8 mouse cellular contexts compared by ENCODE assay signal in the genomic region with DNA sequence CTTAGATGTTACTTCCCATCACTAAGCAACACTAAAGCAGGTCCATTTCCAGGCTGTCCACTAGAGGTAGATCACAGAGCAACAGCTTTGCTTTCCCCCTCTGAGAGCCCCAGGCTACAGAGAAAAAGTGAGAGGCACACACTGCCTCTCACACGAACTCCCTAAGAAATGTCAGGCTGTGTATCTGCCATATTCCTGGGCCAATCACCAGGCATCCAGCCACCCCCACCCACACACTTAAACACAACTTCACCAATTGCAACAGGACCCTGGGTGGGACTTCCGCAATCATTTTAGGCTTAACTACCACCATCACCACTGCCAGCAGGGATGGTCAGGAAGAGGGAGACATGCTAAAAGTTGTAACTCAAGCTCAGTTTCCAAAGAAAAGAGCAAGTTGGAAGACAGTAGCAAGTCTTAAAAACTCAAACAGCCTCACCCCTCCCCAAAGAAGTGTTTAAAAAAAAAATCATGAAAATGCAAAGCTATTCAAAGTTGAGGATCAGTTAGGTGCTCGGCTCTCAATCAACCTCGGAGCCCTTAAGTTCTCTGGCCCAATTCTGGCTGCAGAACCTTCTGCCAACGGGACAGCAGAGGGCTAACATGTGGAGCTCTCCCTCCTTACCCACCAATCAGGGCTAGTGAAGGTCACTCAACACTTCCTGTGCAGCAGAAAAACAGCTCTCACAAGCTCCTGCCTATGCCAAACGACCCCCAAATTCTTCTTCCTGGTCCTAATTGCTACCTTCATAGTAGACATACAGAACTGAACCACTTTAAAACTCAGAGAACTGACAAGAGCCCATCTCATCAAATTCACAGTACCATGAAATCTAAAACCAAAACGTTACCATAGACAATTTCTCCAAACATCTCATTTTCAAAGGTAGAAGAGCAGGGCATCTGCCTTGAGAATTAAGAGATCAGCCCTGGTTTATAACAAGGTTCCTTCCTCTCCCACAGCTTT. TPM values are rescaled to one million over a fixed set of nuclear protein-coding genes. Genes with fewer than 3 reads are reported as not detected.
A peak's percentile ranks its signal among the peaks of the same experiment; 100 is the strongest.
DNase-seq lines count a peak whose midpoint lies in the region; ATAC-seq and TF ChIP-seq lines count a peak whose summit lies in the region.

No protein-coding gene starts in this region.

- in situ Hi-C loops in ES-E14 (cut with MboI; ENCODE audit: low sequenced_read_pairs in 2 of 2, unreplicated experiment in 2 of 2) = no loop called here

- intact Hi-C loops in heart, postnatal 25 days (cut with DNase I) = loop anchor here (5.0 to 10.0 kb wide), 2 partner anchors 89 to 421 kb away; no protein-coding TSS in a partner anchor

- peak; percentile 60 for DNase-seq in ES-E14 (ENCODE audit: low read depth, low spot score)
- peak; percentile 77 for DNase-seq in c-Kit-positive CD71-positive TER-119-negative erythroid progenitor cells, embryonic 14.5 days (ENCODE audit: low read depth)
- peak; percentile 72 for DNase-seq in heart, postnatal 25 days (ENCODE audit: low spot score)
- peak; percentile 66 to 83 for DNase-seq in layer of hippocampus, adult 18-20 months (ENCODE audit: low spot score in 2 of 2)
- peak; percentile 61 for DNase-seq in lung, adult 2 months
- peak; percentile 76 for DNase-seq in thymus, postnatal 14 days

- peak overlapping the region; percentile 93 for H3K4me2 ChIP-seq in forebrain, embryonic 15.5 days (replicated peaks)

- no peak for TF ChIP-seq CTCF in lung, adult 2 months (IDR thresholded peaks at IDR 0.05; ENCODE audit: insufficient read depth, low read length)

- no peaks in the 10 kb centered on the region for H3K9me3 ChIP-seq in ES-E14 (ENCODE audit: control insufficient read depth, insufficient read depth, low read depth, low read length)
- no peaks in the 10 kb centered on the region for H3K9me3 ChIP-seq in forebrain, embryonic 15.5 days

- H3K4me3 ChIP-seq in ES-E14 (ENCODE audit: insufficient read depth in 1 of 2, low read depth in 1 of 2, low read length in 2 of 2, poor library complexity in 1 of 2, severe bottlenecking in 1 of 2) = peak overlapping the region; percentile 90 to 96
- peak overlapping the region; percentile 96 for H3K4me3 ChIP-seq in forebrain, embryonic 15.5 days
- peak overlapping the region; percentile 71 for H3K4me3 ChIP-seq in lung, adult 2 months (replicated peaks; ENCODE audit: extremely low read depth, low read depth, low read length)

- no peak overlapping the region for H3K27ac ChIP-seq in ES-E14 (ENCODE audit: insufficient read depth, low read depth, low read length, poor library complexity, severe bottlenecking)
- peak overlapping the region; percentile 99 for H3K27ac ChIP-seq in forebrain, embryonic 15.5 days (replicated peaks)

- 13% methylated on average over 7 of the region's 7 CpGs for WGBS in forebrain, embryonic 15.5 days
- 3% methylated on average over 7 of the region's 7 CpGs for WGBS in lung, adult 2 months

- ATAC-seq in forebrain, embryonic 15.5 days (replicated peaks) = peak; percentile 21
- peak; percentile 45 for ATAC-seq in neutrophil, adult 5-6 weeks (ENCODE audit: extremely low read depth, insufficient number of reproducible peaks, low FRiP score, poor library complexity, severe bottlenecking)

- no peak for TF ChIP-seq POLR2A in lung, adult 2 months (IDR thresholded peaks at IDR 0.05; ENCODE audit: borderline replicate concordance, extremely low read depth, low read depth, low read length)

- H3K4me1 ChIP-seq in ES-E14 (ENCODE audit: control insufficient read depth in 2 of 2, insufficient read depth in 2 of 2, low read length in 2 of 2, poor library complexity in 1 of 2) = peaks cover 9 to 27% of the 10 kb centered on the region in 2 experiments; a peak in 3 of 4 replicates
- peaks cover 49% of the 10 kb centered on the region for H3K4me1 ChIP-seq in forebrain, embryonic 15.5 days
- peaks cover 18% of the 10 kb centered on the region for H3K4me1 ChIP-seq in lung, adult 2 months (ENCODE audit: control insufficient read depth, insufficient read depth, low read length)

- H3K36me3 ChIP-seq in ES-E14 (ENCODE audit: control insufficient read depth, insufficient read depth, low read length, poor library complexity, severe bottlenecking) = peaks cover 3% of the 10 kb centered on the region; the same call in 1 of the 2 replicates
- no peaks in the 10 kb centered on the region for H3K36me3 ChIP-seq in forebrain, embryonic 15.5 days

- peak overlapping the region; percentile 86; the same call in 1 of the 2 replicates for H3K9ac ChIP-seq in ES-E14 (ENCODE audit: insufficient read depth, low read depth, low read length, poor library complexity, severe bottlenecking)
- peak overlapping the region; percentile 94 for H3K9ac ChIP-seq in forebrain, embryonic 15.5 days (replicated peaks)

- no peaks in the 10 kb centered on the region for H3K27me3 ChIP-seq in forebrain, embryonic 15.5 days

TF ChIP-seq in ES-E14, 5 proteins besides CTCF, POLR2A, EP300 and RAD21:
- TF ChIP-seq MAFK (IDR thresholded peaks at IDR 0.05; ENCODE audit: insufficient read depth, low read depth, low read length) (no peak), HCFC1 (IDR thresholded peaks at IDR 0.05; ENCODE audit: borderline replicate concordance, insufficient read depth, low read length) (no peak)

RNA-seq across cellular contexts. Expression of gene Fam120a, which starts 2.0 kb away (rescaled TPM):
- 111 and 135 TPM in 2 replicates for total RNA-seq in ES-E14 (2012; rRNA removed)
- 13.9 and 14.4 TPM in 2 replicates for polyA plus RNA-seq in forebrain, embryonic 15.5 days (2015; fragmentation: Nextera tagmentation; extraction: Ambion mirVana)
- total RNA-seq in heart, postnatal 25 days (2021) = 100 to 1,000 TPM; 110 to 116 TPM
- total RNA-seq in layer of hippocampus, adult 18-20 months (2021) = 100 to 1,000 TPM; 112 to 113 TPM
- 58.5 and 64.0 TPM in 2 replicates for polyA plus RNA-seq in lung, adult 2 months (2012; rRNA removed)
- total RNA-seq in neutrophil, adult 5-6 weeks (2017) = 68.6 and 72.2 TPM in 2 replicates
